Mouse (Mus musculus) erythroblast, embryonic 14.5 days (primary cell): Measurements from ENCODE around the gene Dazap1.

Source experiments
- GATA1 ChIP-seq: IDR thresholded peaks from 2 replicates; pipeline ENCODE4 v1.6.1; 2012; ENCODE audit warnings: low read length, inconsistent platforms, mixed read lengths
- TAL1 ChIP-seq: IDR thresholded peaks from 3 replicates; pipeline ENCODE4 v1.6.1; 2012; ENCODE audit warnings: low read length, inconsistent platforms, mixed read lengths

- TF ChIP-seq GATA1 (no peak), TAL1 (no peak)
These were observed 35.5 kb downstream of the Dazap1 start for GRCm38 (mm10) chr10:80296824-80297223.
